Mouse (Mus musculus) bone marrow macrophage, adult 2 months (primary cell): ENCODE measurements around the gene Snhg11.

Source experiments
- CTCF ChIP-seq: IDR thresholded peaks from 2 replicates; pipeline ENCODE4 v1.5.1; 2012; ENCODE audit warnings: low read depth, mild to moderate bottlenecking, low read length, moderate library complexity
- POLR2A ChIP-seq: IDR thresholded peaks from 2 replicates; pipeline ENCODE4 v1.6.1; 2012; ENCODE audit warnings: mild to moderate bottlenecking, low read depth, low read length, borderline replicate concordance

DNA sequence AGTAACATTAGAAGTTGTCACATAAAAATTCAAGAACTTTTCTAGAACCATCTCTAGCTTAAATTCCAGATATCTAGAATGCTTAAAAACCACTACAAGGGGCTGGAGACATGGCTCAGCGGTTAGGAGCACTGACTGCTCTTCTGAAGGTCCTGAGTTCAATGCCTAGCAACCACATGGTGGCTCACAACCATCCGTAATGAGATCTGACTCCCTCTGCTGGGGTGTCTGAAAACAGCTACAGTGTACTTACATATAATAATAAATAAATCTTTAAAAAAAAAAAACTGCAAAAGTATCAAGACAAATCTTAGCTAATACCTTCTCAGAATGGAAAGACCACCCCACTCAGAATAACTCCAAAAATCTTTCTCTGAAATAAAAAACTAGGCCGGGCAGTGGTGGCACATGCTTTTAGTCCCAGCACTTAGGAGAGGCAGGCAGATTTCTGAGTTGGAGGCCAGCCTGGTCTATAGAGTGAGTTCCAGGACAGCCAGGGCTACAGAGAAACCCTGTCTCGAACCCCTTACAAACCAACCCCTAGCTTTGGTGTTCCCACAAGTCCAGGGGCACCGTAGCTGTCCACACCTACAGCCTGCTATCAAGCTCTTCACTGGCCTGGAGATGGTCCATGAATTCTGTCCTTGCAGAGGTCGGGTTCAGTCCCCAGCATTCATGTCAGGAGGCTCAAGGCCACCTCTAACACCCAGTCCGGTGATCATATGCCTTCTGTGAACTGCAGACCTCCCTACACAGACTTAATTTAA, 20.9 kb upstream of the Snhg11 start:
- no peak for TF ChIP-seq POLR2A
- no peak for TF ChIP-seq CTCF
